Mouse (Mus musculus) spleen, postnatal 14 days (tissue): ENCODE data around the gene Rnase10.
"Not testable (repeated sequence)": the region's sequence is repeated elsewhere in the genome, so short reads cannot be mapped to it uniquely, and the experiment has no call there.

Experiments used
- DNase-seq, 2 experiments: peaks; one replicate each; pipeline ENCODE4 v3.0.0; 2021 to 2022; ENCODE audit warnings: low spot score in 2 of 2

Rnase10 gene

GRCm38 (mm10) chr14:51009572-51009971 lies 2.0 kb downstream of the Rnase10 start:
- no peak for DNase-seq

- not testable (repeated sequence) for DNase-seq
Observed at GRCm38 (mm10) chr14:51014724-51015123, 7.2 kb downstream of the Rnase10 start.

- DNase-seq: no peak
Observed at GRCm38 (mm10) chr14:51015780-51016179, 8.2 kb downstream of the Rnase10 start.

GRCm38 (mm10) chr14:51017256-51017655 lies 9.7 kb downstream of the Rnase10 start:
- DNase-seq: no peak

- no peak for DNase-seq
Observed at GRCm38 (mm10) chr14:51023457-51023856, 15.9 kb downstream of the Rnase10 start.

- no peak for DNase-seq
Observed at GRCm38 (mm10) chr14:51024820-51025219, 17.3 kb downstream of the Rnase10 start.

- DNase-seq: peak; percentile 25 to 66
Observed at GRCm38 (mm10) chr14:51026391-51027133, 19.0 kb downstream of the Rnase10 start.

- DNase-seq: no peak
Observed at GRCm38 (mm10) chr14:51027387-51028155, 20.0 kb downstream of the Rnase10 start.

- DNase-seq: no peak
Observed at GRCm38 (mm10) chr14:51035206-51035605, 27.7 kb downstream of the Rnase10 start.

GRCm38 (mm10) chr14:51036214-51036613 lies 28.7 kb downstream of the Rnase10 start:
- DNase-seq: no peak

GRCm38 (mm10) chr14:51041769-51042168 lies 34.2 kb downstream of the Rnase10 start, which contains the start of gene Rnase9:
TSS of gene Rnase9 (minus strand) at chr14:51041869.
- DNase-seq: no peak

GRCm38 (mm10) chr14:51047846-51048245 lies 40.3 kb downstream of the Rnase10 start:
- no peak for DNase-seq

- DNase-seq: no peak
Observed at GRCm38 (mm10) chr14:51050063-51050462, 42.5 kb downstream of the Rnase10 start, which contains the start of gene Rnase11. TSS of gene Rnase11 (minus strand) at chr14:51050163.

- no peak for DNase-seq
Observed at GRCm38 (mm10) chr14:51051941-51052340, 44.4 kb downstream of the Rnase10 start.

GRCm38 (mm10) chr14:51053176-51053575 lies 45.6 kb downstream of the Rnase10 start:
- no peak for DNase-seq

- no peak for DNase-seq
Observed at GRCm38 (mm10) chr14:51054243-51055237, 47.0 kb downstream of the Rnase10 start.

- DNase-seq: no peak
Observed at GRCm38 (mm10) chr14:51057401-51057831, 49.9 kb downstream of the Rnase10 start, which contains the start of gene Rnase12. TSS of gene Rnase12 (minus strand) at chr14:51057661.
